Mouse (Mus musculus): ENCODE results near the gene Acsm5.

DNA sequence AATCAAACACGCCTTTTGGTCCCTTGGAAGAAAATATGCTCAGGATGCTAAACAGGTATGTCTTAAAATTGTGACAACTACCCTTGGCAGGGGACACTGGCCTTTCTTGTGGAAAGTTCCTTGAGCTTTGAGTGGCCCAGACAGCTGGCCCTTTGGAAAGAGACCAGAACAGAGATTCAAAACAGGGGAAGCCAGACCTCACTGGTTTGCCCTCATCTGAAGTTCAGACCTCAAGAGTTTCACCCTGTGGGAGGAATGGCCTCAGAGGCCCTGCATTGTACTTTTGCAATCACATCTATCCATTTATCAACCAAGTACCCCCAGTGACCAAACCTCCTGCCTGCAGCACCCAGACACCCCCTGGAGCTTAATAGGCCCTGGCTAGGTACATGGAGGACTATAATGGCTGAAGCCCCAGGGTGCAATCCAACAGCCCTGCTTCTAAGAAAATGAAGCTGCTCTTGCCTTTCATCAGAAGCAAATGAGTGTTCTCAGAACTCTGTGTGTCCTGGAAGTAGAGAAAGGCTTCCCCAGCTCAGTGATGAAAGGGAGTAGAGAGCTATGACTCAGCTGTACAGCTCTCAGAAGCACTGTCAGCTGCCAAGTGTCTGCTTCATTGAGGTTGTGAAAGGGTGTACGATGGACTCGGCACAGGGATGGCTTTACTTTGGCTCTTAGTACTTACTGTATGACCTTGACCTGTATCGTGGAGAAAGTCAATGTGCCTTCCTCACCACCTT lies 29.1 kb upstream of the Acsm5 start:
- TF ChIP-seq CTCF (IDR thresholded peaks at IDR 0.05; ENCODE audit: extremely low read depth, insufficient read length, insufficient replicate concordance, low read depth, low read length): no peak
- TF ChIP-seq POLR2A (IDR thresholded peaks at IDR 0.05; ENCODE audit: low read depth, low read length): no peak

Measured in small intestine, adult 2 months (tissue).